Mouse (Mus musculus): ENCODE measurements at regions not wholly inside any gene's neighbourhood (a gene's known extent, or its start where the extent isn't known, plus 50 kb on each side); places are given as distances from the start of the nearest gene placed in this dataset.

GRCm38 (mm10) chr1:137262806-137263370, 302.6 kb upstream of the Nr5a2 start:
- Histone ChIP-seq H3K9me3 (ENCODE audit: control insufficient read depth, low read length) (no peaks in the 10 kb centered on the region), H3K27ac (ENCODE audit: low read depth, low read length) (no peak overlapping the region), H3K4me2 (no peak overlapping the region), H3K27me3 (replicated peaks; ENCODE audit: control insufficient read depth, insufficient read depth, low read length) (no peaks in the 10 kb centered on the region), H3K36me3 (ENCODE audit: control insufficient read depth, insufficient read depth, low read length) (no peaks in the 10 kb centered on the region), H3K4me3 (ENCODE audit: low read depth, low read length) (no peak overlapping the region), H3K4me1 (replicated peaks; ENCODE audit: control insufficient read depth, insufficient read depth, low read length) (no peaks in the 10 kb centered on the region), H3K9ac (ENCODE audit: low read depth, low read length) (no peak overlapping the region)
- ATAC-seq (replicated peaks; ENCODE audit: low FRiP score) (no peak), DNase-seq (ENCODE audit: low spot score) (no peak)
- WGBS, result 92% methylated on average over 1 of the region's 1 CpGs

DNA sequence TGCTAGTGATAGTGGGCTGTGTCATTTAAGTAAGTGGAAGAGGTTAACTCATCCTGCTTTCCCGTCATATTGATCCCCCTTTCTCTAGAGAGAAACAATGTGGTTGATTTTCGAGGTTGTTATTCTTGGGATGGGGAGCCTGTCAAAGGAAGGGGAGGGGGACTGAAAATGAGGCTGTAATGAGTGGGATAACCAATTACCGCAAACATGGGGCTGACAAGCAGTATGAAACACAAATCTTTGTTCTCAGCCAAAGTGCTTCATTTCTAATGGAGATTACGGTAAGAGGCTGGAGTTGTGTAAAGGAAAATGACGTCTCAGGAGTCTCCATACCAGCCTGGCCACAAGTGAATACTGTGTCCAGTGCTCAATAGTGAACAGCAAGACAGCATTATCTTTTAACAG, 301.9 kb upstream of the Nr5a2 start:
- no peak for DNase-seq (ENCODE audit: low spot score)
- Histone ChIP-seq H3K4me1 (replicated peaks; ENCODE audit: control insufficient read depth, insufficient read depth, low read length) (no peaks in the 10 kb centered on the region), H3K27ac (ENCODE audit: low read depth, low read length) (no peak overlapping the region), H3K4me3 (ENCODE audit: low read depth, low read length) (no peak overlapping the region), H3K9ac (ENCODE audit: low read depth, low read length) (no peak overlapping the region), H3K9me3 (ENCODE audit: control insufficient read depth, low read length) (no peaks in the 10 kb centered on the region), H3K36me3 (ENCODE audit: control insufficient read depth, insufficient read depth, low read length) (no peaks in the 10 kb centered on the region), H3K27me3 (replicated peaks; ENCODE audit: control insufficient read depth, insufficient read depth, low read length) (no peaks in the 10 kb centered on the region), H3K4me2 (no peak overlapping the region)
- no peak for ATAC-seq (replicated peaks; ENCODE audit: low FRiP score)
- WGBS, result 62% methylated on average over 5 of the region's 5 CpGs

- Histone ChIP-seq H3K9ac (ENCODE audit: low read depth, low read length) (no peak overlapping the region), H3K27me3 (replicated peaks; ENCODE audit: control insufficient read depth, insufficient read depth, low read length) (no peaks in the 10 kb centered on the region), H3K27ac (ENCODE audit: low read depth, low read length) (no peak overlapping the region), H3K4me1 (replicated peaks; ENCODE audit: control insufficient read depth, insufficient read depth, low read length) (no peaks in the 10 kb centered on the region; the same call in 1 of the 2 replicates), H3K9me3 (ENCODE audit: control insufficient read depth, low read length) (no peaks in the 10 kb centered on the region), H3K4me3 (ENCODE audit: low read depth, low read length) (no peak overlapping the region), H3K4me2 (no peak overlapping the region), H3K36me3 (ENCODE audit: control insufficient read depth, insufficient read depth, low read length) (no peaks in the 10 kb centered on the region)
- no peak for ATAC-seq (replicated peaks; ENCODE audit: low FRiP score)
- DNase-seq (ENCODE audit: low spot score), result no peak
- WGBS, result 83% methylated on average over 3 of the region's 3 CpGs
Measured at GRCm38 (mm10) chr1:137256294-137256693, 296.0 kb upstream of the Nr5a2 start.

DNA sequence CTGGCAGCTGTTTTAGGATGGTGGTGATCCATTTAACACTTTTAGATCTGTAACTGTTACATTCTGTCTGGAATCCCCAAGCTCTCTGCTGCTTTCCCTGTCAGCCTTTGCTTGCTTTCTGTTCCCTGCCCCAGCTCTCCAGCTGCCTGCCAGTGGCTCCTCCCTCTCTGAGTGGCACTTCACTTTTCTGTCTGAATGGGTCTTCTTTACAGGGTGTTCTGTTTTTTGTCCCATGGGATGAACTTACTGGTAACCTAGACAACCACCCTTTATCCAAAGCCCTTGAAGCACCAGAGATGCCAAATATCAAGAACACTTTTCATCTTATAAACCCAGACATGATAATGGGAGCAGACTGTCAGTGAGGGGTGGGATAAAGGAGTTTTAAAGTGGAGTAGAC, 294.8 kb upstream of the Nr5a2 start:
- no peak for DNase-seq (ENCODE audit: low spot score)
- no peak for ATAC-seq (replicated peaks; ENCODE audit: low FRiP score)
- H3K27ac ChIP-seq (ENCODE audit: low read depth, low read length), result no peak overlapping the region
- no peaks in the 10 kb centered on the region for H3K9me3 ChIP-seq (ENCODE audit: control insufficient read depth, low read length)
- no peaks in the 10 kb centered on the region for H3K36me3 ChIP-seq (ENCODE audit: control insufficient read depth, insufficient read depth, low read length)
- H3K27me3 ChIP-seq (replicated peaks; ENCODE audit: control insufficient read depth, insufficient read depth, low read length), result no peaks in the 10 kb centered on the region
- H3K4me2 ChIP-seq, result no peak overlapping the region
- no peak overlapping the region for H3K9ac ChIP-seq (ENCODE audit: low read depth, low read length)
- no peaks in the 10 kb centered on the region; the same call in 1 of the 2 replicates for H3K4me1 ChIP-seq (replicated peaks; ENCODE audit: control insufficient read depth, insufficient read depth, low read length)
- no peak overlapping the region for H3K4me3 ChIP-seq (ENCODE audit: low read depth, low read length)

DNA sequence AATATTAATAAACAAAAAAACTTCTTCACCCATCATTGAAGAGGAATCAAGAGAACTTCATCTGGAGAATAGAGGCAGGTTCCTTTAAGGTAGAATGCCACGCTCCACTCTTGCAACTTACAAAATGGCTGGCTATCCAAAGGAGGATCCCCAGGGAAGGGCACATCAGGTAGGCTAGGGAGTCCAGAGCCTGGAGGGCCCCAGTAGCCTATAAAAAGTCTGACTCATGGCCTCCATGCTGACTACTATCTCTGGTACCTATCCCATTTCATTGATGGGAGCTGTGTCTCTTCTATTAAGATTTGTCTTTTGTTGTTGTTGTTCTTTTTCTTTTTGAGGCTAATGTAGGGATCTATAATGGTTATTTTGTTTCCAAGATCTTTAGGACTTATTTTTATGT, 294.4 kb upstream of the Nr5a2 start:
- Histone ChIP-seq H3K36me3 (ENCODE audit: control insufficient read depth, insufficient read depth, low read length) (no peaks in the 10 kb centered on the region), H3K4me1 (replicated peaks; ENCODE audit: control insufficient read depth, insufficient read depth, low read length) (no peaks in the 10 kb centered on the region; the same call in 1 of the 2 replicates), H3K9me3 (ENCODE audit: control insufficient read depth, low read length) (no peaks in the 10 kb centered on the region), H3K4me2 (no peak overlapping the region), H3K27ac (ENCODE audit: low read depth, low read length) (no peak overlapping the region), H3K9ac (ENCODE audit: low read depth, low read length) (no peak overlapping the region), H3K27me3 (replicated peaks; ENCODE audit: control insufficient read depth, insufficient read depth, low read length) (no peaks in the 10 kb centered on the region), H3K4me3 (ENCODE audit: low read depth, low read length) (no peak overlapping the region)
- ATAC-seq (replicated peaks; ENCODE audit: low FRiP score) (no peak), DNase-seq (ENCODE audit: low spot score) (no peak)
- WGBS, result 83% methylated on average over 1 of the region's 1 CpGs

DNA sequence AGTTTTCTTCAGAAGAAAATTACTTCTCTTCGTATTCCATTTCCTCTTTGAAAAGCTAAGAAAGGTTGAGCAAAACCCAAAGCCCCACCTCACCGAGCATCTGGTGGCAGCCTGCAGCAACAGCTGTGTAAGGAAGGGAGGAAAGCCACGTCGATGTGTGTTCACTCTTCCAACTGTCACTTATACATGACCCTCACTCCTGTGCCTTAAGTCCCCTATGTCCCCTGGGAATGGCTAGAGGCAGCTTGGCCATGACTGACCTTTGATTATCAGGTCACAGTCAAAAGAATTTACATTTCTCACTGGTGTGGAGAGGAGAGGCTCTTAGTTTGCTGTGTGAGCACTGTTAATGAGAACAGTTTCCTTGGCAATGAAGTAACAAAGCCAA, 266.8 kb upstream of the Nr5a2 start:
- H3K27ac ChIP-seq (ENCODE audit: low read depth, low read length), result no peak overlapping the region
- DNase-seq (ENCODE audit: low spot score), result no peak
- no peaks in the 10 kb centered on the region for H3K36me3 ChIP-seq (ENCODE audit: control insufficient read depth, insufficient read depth, low read length)
- H3K27me3 ChIP-seq (replicated peaks; ENCODE audit: control insufficient read depth, insufficient read depth, low read length), result no peaks in the 10 kb centered on the region
- H3K4me2 ChIP-seq, result no peak overlapping the region
- WGBS, result 71% methylated on average over 4 of the region's 4 CpGs
- 0 out of 2 replicates have a peak, but pooled peaks cover 3% of the 10 kb centered on the region for H3K4me1 ChIP-seq (replicated peaks; ENCODE audit: control insufficient read depth, insufficient read depth, low read length)
- no peak for ATAC-seq (replicated peaks; ENCODE audit: low FRiP score)
- H3K9me3 ChIP-seq (ENCODE audit: control insufficient read depth, low read length), result no peaks in the 10 kb centered on the region
- H3K9ac ChIP-seq (ENCODE audit: low read depth, low read length), result no peak overlapping the region
- H3K4me3 ChIP-seq (ENCODE audit: low read depth, low read length), result no peak overlapping the region

DNA sequence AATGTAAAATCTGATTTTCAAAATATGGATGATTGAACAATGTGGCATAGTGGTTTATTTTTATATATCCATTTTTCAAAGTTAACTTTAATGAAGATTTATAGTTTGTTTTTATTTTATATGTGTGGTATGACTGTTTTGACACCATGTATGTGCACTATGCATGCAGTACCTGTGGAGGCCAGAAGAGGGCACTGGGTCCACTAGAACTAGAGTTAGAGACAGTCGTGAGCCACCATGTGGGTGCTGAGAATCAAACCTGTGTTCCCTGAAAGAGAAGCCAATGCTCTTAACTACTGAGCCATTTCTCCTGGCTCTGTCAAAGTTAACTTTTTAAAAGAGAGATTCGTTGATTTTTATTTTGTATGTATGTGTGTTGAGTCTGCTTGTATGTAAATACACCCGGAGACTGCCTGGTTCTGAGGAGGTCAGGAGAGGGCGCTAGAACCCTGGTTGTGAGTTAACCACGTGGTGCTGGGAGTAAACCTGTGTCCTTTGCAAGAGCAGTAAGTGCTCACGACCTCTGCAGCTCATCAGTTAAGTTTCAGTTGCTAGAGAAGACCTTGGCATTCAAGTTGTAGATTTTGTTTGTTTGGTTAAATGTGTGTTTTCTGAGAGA, 266.3 kb upstream of the Nr5a2 start:
- H3K27me3 ChIP-seq (replicated peaks; ENCODE audit: control insufficient read depth, insufficient read depth, low read length), result no peaks in the 10 kb centered on the region
- H3K9ac ChIP-seq (ENCODE audit: low read depth, low read length), result no peak overlapping the region
- no peak overlapping the region for H3K4me3 ChIP-seq (ENCODE audit: low read depth, low read length)
- no peaks in the 10 kb centered on the region for H3K9me3 ChIP-seq (ENCODE audit: control insufficient read depth, low read length)
- H3K4me2 ChIP-seq, result no peak overlapping the region
- H3K27ac ChIP-seq (ENCODE audit: low read depth, low read length), result no peak overlapping the region
- peaks cover 7% of the 10 kb centered on the region for H3K4me1 ChIP-seq (replicated peaks; ENCODE audit: control insufficient read depth, insufficient read depth, low read length)
- DNase-seq (ENCODE audit: low spot score) (no peak), ATAC-seq (replicated peaks; ENCODE audit: low FRiP score) (no peak)
- H3K36me3 ChIP-seq (ENCODE audit: control insufficient read depth, insufficient read depth, low read length), result no peaks in the 10 kb centered on the region
- WGBS, result 69% methylated on average over 6 of the region's 6 CpGs

GRCm38 (mm10) chr1:137225418-137225817, 265.2 kb upstream of the Nr5a2 start:
- Histone ChIP-seq H3K9ac (ENCODE audit: low read depth, low read length) (no peak overlapping the region), H3K27me3 (replicated peaks; ENCODE audit: control insufficient read depth, insufficient read depth, low read length) (no peaks in the 10 kb centered on the region), H3K4me2 (no peak overlapping the region), H3K27ac (ENCODE audit: low read depth, low read length) (no peak overlapping the region), H3K36me3 (ENCODE audit: control insufficient read depth, insufficient read depth, low read length) (no peaks in the 10 kb centered on the region), H3K4me1 (replicated peaks; ENCODE audit: control insufficient read depth, insufficient read depth, low read length) (peaks cover 7% of the 10 kb centered on the region), H3K9me3 (ENCODE audit: control insufficient read depth, low read length) (no peaks in the 10 kb centered on the region), H3K4me3 (ENCODE audit: low read depth, low read length) (no peak overlapping the region)
- DNase-seq (ENCODE audit: low spot score) (no peak), ATAC-seq (replicated peaks; ENCODE audit: low FRiP score) (0 out of 2 replicates have a peak, but pooled peaks have one; percentile 23)
- WGBS, result 29% methylated on average over 3 of the region's 3 CpGs

- Histone ChIP-seq H3K9me3 (ENCODE audit: control insufficient read depth, low read length) (no peaks in the 10 kb centered on the region), H3K27me3 (replicated peaks; ENCODE audit: control insufficient read depth, insufficient read depth, low read length) (no peaks in the 10 kb centered on the region), H3K4me2 (peak overlapping the region; percentile 0; the same call in 1 of the 2 replicates), H3K36me3 (ENCODE audit: control insufficient read depth, insufficient read depth, low read length) (no peaks in the 10 kb centered on the region), H3K9ac (ENCODE audit: low read depth, low read length) (no peak overlapping the region), H3K4me3 (ENCODE audit: low read depth, low read length) (no peak overlapping the region), H3K4me1 (replicated peaks; ENCODE audit: control insufficient read depth, insufficient read depth, low read length) (peaks cover 7% of the 10 kb centered on the region), H3K27ac (ENCODE audit: low read depth, low read length) (no peak overlapping the region)
- WGBS, result 40% methylated on average over 10 of the region's 10 CpGs
- ATAC-seq (replicated peaks; ENCODE audit: low FRiP score), result peak; percentile 51
- no peak for DNase-seq (ENCODE audit: low spot score)
Measured at GRCm38 (mm10) chr1:137223052-137223451, 262.8 kb upstream of the Nr5a2 start.
